Mouse (Mus musculus) lung, postnatal 4 days (tissue): ENCODE measurements at regions not wholly inside any gene's neighbourhood (a gene's known extent, or its start where the extent isn't known, plus 50 kb on each side); places are given as distances from the start of the nearest gene placed in this dataset.
A peak's percentile ranks its signal among the peaks of the same experiment; 100 is the strongest.

Source experiments
- DNase-seq, 2 experiments: peaks; one replicate each; pipeline ENCODE4 v3.0.0; 2021

GRCm38 (mm10) chr3:137798769-137799168, 65.5 kb upstream of the H2afz start:
- DNase-seq = no peak

GRCm38 (mm10) chr3:137801402-137802020, 62.8 kb upstream of the H2afz start:
- peak in 1 of 2 experiments; percentile 12 for DNase-seq

- no peak for DNase-seq
Observed at GRCm38 (mm10) chr3:137807423-137807822, 56.9 kb upstream of the H2afz start.

- DNase-seq = no peak
Observed at GRCm38 (mm10) chr3:137807913-137808684, 56.2 kb upstream of the H2afz start.

GRCm38 (mm10) chr3:137810123-137810522, 54.2 kb upstream of the H2afz start:
- no peak for DNase-seq
